Mouse (Mus musculus): ENCODE data around the gene Pole. TPM values are rescaled to one million over a fixed set of nuclear protein-coding genes. Genes with fewer than 3 reads are reported as not detected.

The Pole gene
- total and polyA plus RNA-seq, 3 experiments, result 46.0 to 60.2 (median 55.0) TPM

GRCm38 (mm10) chr5:110244091-110244490, 42.0 kb upstream of the Pole start:
- no peak for TF ChIP-seq GABPA (IDR thresholded peaks at IDR 0.05; ENCODE audit: insufficient replicate concordance, low read depth, low read length)
- no peak for TF ChIP-seq IRF4 (IDR thresholded peaks at IDR 0.05; ENCODE audit: low read depth, low read length)
- TF ChIP-seq MEF2A (IDR thresholded peaks at IDR 0.05; ENCODE audit: borderline replicate concordance, low read depth, low read length), result no peak
- no peak for TF ChIP-seq MAFK (IDR thresholded peaks at IDR 0.05; ENCODE audit: insufficient replicate concordance, low read length)
- no peak for TF ChIP-seq RCOR1 (conservative IDR thresholded peaks at IDR 0.05; ENCODE audit: low read depth, low read length)
- TF ChIP-seq SMC3 (IDR thresholded peaks at IDR 0.05; ENCODE audit: low read depth, low read length), result no peak
- H3K36me3 ChIP-seq (replicated peaks in 1 of 2; ENCODE audit: control insufficient read depth in 1 of 2, insufficient read depth in 1 of 2, low read length in 1 of 2), result peaks cover 61 to 90% of the 10 kb centered on the region in 2 experiments

DNA sequence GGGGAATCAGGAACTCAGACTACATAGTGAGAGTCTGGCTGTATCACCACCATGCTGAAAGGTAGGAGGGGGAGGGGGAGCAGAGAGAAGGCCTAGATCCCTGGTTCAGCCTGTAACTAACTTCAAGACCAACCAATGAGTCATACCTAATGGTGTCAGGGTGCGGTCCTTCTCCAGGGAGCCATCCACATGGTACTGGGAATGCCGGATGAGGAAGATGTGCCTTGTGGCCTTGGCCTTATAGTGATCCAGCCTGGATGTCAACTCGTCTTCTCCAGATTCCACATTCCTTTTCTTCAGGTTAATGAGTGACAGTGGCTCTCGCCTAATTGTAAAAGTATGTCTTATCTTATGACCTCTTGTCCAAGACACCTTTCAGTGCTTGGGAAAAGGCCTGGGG, 19.2 kb upstream of the Pole start:
- no peak for DNase-seq (ENCODE audit: extremely low read depth)
- H3K36me3 ChIP-seq (replicated peaks in 1 of 2; ENCODE audit: control insufficient read depth in 1 of 2, insufficient read depth in 1 of 2, low read length in 1 of 2), result peaks cover 34 to 41% of the 10 kb centered on the region in 2 experiments
- H3K4me2 ChIP-seq (ENCODE audit: insufficient read depth, low read depth, poor library complexity, severe bottlenecking), result no peak overlapping the region
- in situ Hi-C loops (cut with MboI; ENCODE audit: low pct_ligation_motif_present, low pct_unique_long_range_greater_than_20kb, low sequenced_read_pairs) (no loop called here), dilution Hi-C loops (cut with MboI; ENCODE audit: extremely low pct_ligation_motif_present, extremely low pct_unique_long_range_greater_than_20kb, low sequenced_read_pairs) (no loop called here)
- no peak for TF ChIP-seq TCF12 (IDR thresholded peaks at IDR 0.05; ENCODE audit: low read depth, low read length)
- no peak for TF ChIP-seq SIN3A (IDR thresholded peaks at IDR 0.05; ENCODE audit: low read length)
- no peak for TF ChIP-seq CHD2 (IDR thresholded peaks at IDR 0.05; ENCODE audit: low read length)
- TF ChIP-seq MAFK (IDR thresholded peaks at IDR 0.05; ENCODE audit: insufficient replicate concordance, low read length), result no peak
- no peak for TF ChIP-seq JUND (conservative IDR thresholded peaks at IDR 0.05; ENCODE audit: low read depth, low read length)
- no peak for TF ChIP-seq ZKSCAN1 (IDR thresholded peaks at IDR 0.05; ENCODE audit: borderline replicate concordance, low read depth, low read length)
- no peak for TF ChIP-seq HCFC1 (IDR thresholded peaks at IDR 0.05; ENCODE audit: low read depth, low read length)
- TF ChIP-seq BHLHE40 (IDR thresholded peaks at IDR 0.05; ENCODE audit: low read depth, low read length), result no peak
- TF ChIP-seq RAD21 (IDR thresholded peaks at IDR 0.05; ENCODE audit: low read depth, low read length), result no peak
- TF ChIP-seq E2F4 (IDR thresholded peaks at IDR 0.05; ENCODE audit: insufficient replicate concordance, low read depth, low read length), result no peak
- TF ChIP-seq GABPA (IDR thresholded peaks at IDR 0.05; ENCODE audit: insufficient replicate concordance, low read depth, low read length), result no peak
- no peak for TF ChIP-seq MEF2A (IDR thresholded peaks at IDR 0.05; ENCODE audit: borderline replicate concordance, low read depth, low read length)
- TF ChIP-seq ZNF384 (IDR thresholded peaks at IDR 0.05; ENCODE audit: low read depth, low read length), result no peak
- TF ChIP-seq USF2 (conservative IDR thresholded peaks at IDR 0.05; ENCODE audit: low read depth, low read length), result no peak
- TF ChIP-seq USF1 (IDR thresholded peaks at IDR 0.05; ENCODE audit: low read depth, low read length), result no peak
- TF ChIP-seq NELFE (IDR thresholded peaks at IDR 0.05; ENCODE audit: low read depth, low read length), result no peak
- no peak for TF ChIP-seq JUN (IDR thresholded peaks at IDR 0.05; ENCODE audit: insufficient read depth, low read depth, low read length)
- no peak for TF ChIP-seq SMC3 (IDR thresholded peaks at IDR 0.05; ENCODE audit: low read depth, low read length)
- H3K9me3 ChIP-seq (replicated peaks; ENCODE audit: low read length), result no peaks in the 10 kb centered on the region
- peaks cover 4 to 28% of the 10 kb centered on the region in 2 experiments; a peak in 3 of 4 replicates for H3K4me1 ChIP-seq (ENCODE audit: control insufficient read depth in 1 of 2, insufficient read depth in 2 of 2)
- H3K9ac ChIP-seq (ENCODE audit: insufficient read depth, low read depth), result no peak overlapping the region
- peaks cover 31% of the 10 kb centered on the region for H3K79me2 ChIP-seq (replicated peaks; ENCODE audit: control insufficient read depth, extremely low read depth, insufficient read depth, poor library complexity, severe bottlenecking)
- no peak overlapping the region for H3K27ac ChIP-seq (ENCODE audit: insufficient read depth, low read depth)
- no peak overlapping the region for H3K4me3 ChIP-seq (replicated peaks in 1 of 3; ENCODE audit: low read depth in 2 of 3, low read length in 2 of 3, poor library complexity in 1 of 3)
- no peaks in the 10 kb centered on the region for H3K27me3 ChIP-seq (replicated peaks)

More at GRCm38 (mm10) chr5:110244091-110244490, 42.0 kb upstream of the Pole start:
- no peaks in the 10 kb centered on the region for H3K27me3 ChIP-seq (replicated peaks)
- no peaks in the 10 kb centered on the region for H3K9me3 ChIP-seq (replicated peaks; ENCODE audit: low read length)
- dilution Hi-C loops (cut with MboI; ENCODE audit: extremely low pct_ligation_motif_present, extremely low pct_unique_long_range_greater_than_20kb, low sequenced_read_pairs), result no loop called here
- H3K9ac ChIP-seq (ENCODE audit: insufficient read depth, low read depth), result no peak overlapping the region
- no peaks in the 10 kb centered on the region for H3K4me1 ChIP-seq (ENCODE audit: control insufficient read depth in 1 of 2, insufficient read depth in 2 of 2)
- no peak overlapping the region for H3K27ac ChIP-seq (ENCODE audit: insufficient read depth, low read depth)
- H3K4me3 ChIP-seq (replicated peaks in 1 of 3; ENCODE audit: low read depth in 2 of 3, low read length in 2 of 3, poor library complexity in 1 of 3), result no peak overlapping the region
- in situ Hi-C loops (cut with MboI; ENCODE audit: low pct_ligation_motif_present, low pct_unique_long_range_greater_than_20kb, low sequenced_read_pairs), result no loop called here
- H3K79me2 ChIP-seq (replicated peaks; ENCODE audit: control insufficient read depth, extremely low read depth, insufficient read depth, poor library complexity, severe bottlenecking), result no peaks in the 10 kb centered on the region
- H3K4me2 ChIP-seq (ENCODE audit: insufficient read depth, low read depth, poor library complexity, severe bottlenecking), result no peak overlapping the region
- no peak for DNase-seq (ENCODE audit: extremely low read depth)

All from CH12.LX (cell line).